Mouse (Mus musculus): ENCODE results near the gene Plp2. TPM values are rescaled to one million over a fixed set of nuclear protein-coding genes. Genes with fewer than 3 reads are reported as not detected.
"Not testable (repeated sequence)": the region's sequence is repeated elsewhere in the genome, so short reads cannot be mapped to it uniquely, and the experiment has no call there.

The Plp2 gene
- polyA plus RNA-seq (2012; rRNA removed), result 72.2 and 74.1 TPM in 2 replicates

DNA sequence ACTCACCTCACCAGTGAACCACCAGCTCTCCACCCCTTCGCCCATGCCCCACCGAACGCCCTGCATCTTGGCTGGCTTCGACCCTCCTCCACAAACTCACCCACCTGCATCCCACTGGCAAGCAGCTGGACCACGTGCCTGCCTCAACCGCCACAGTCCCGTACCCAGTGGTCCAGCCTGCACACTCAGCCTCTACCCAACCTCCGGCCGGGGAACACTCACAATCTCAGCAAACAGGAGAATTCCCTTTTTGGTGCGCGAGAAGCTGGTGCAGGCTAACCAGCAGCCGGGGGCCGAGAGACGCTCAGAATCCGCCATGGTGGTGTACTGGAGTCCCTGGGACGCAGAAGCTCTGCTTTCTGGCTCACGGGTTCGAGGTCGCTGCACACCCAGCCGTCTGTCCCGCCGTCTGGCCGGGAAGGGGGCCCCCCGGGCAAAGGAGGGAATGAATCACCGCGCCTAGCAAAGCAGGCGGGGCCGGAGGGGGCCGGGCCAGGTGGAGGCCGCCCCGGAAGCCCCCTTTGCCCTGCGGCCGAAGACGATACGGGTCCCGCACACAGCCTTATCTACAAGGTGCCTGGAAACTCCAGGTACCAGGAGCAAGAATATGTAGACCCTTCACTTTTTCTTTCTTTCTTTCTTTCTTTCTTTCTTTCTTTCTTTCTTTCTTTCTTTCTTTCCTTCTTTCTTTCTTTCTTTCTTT, at the start of gene Plp2:
Gene Plp2, minus strand, starts transcription at position 470 of the 703 bp plus-strand sequence.
- Histone ChIP-seq H3K27ac (ENCODE audit: insufficient read depth, low read depth, low read length) (peak within 1 kb of the TSS; percentile 72), H3K4me1 (ENCODE audit: control insufficient read depth, insufficient read depth, low read length) (peaks cover 2% of the 10 kb centered on the region; the same call in 1 of the 2 replicates), H3K36me3 (ENCODE audit: control insufficient read depth, insufficient read depth, low read length) (peaks cover 2% of the 10 kb centered on the region; the same call in 1 of the 2 replicates), H3K27me3 (replicated peaks; ENCODE audit: control insufficient read depth, insufficient read depth, low read length) (no peaks in the 10 kb centered on the region), H3K4me3 (ENCODE audit: insufficient read depth, low read depth, low read length) (peak within 1 kb of the TSS; percentile 86)
- no peak for TF ChIP-seq POLR2A (IDR thresholded peaks at IDR 0.05; ENCODE audit: low read depth, low read length)
- TF ChIP-seq CTCF (conservative IDR thresholded peaks at IDR 0.05; ENCODE audit: insufficient read depth, insufficient read length, low read depth, low read length), result no peak
- DNase-seq, result peak; percentile 35
- WGBS, result 3% methylated on average over 34 of the region's 36 CpGs

DNA sequence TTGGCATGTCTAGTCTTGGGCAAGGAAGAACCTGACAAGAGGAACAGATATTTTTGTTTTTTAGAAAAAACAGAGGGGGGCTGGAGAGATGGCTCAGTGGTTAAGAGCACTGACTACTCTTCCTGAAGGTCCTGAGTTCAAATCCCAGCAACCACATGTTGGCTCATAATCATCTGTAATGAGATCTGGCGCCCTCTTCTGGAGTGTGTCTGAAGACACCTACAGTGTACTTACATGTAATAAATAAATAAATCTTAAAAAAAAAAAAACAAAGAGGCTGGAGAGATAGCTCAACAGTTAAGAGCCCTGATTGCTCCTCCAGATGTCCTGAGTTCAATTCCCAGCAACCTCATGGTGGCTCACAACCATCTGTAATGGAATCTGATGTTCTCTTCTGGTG, 44.9 kb upstream of the Plp2 start:
- not testable (repeated sequence) for H3K4me3 ChIP-seq (ENCODE audit: insufficient read depth, low read depth, low read length)

DNA sequence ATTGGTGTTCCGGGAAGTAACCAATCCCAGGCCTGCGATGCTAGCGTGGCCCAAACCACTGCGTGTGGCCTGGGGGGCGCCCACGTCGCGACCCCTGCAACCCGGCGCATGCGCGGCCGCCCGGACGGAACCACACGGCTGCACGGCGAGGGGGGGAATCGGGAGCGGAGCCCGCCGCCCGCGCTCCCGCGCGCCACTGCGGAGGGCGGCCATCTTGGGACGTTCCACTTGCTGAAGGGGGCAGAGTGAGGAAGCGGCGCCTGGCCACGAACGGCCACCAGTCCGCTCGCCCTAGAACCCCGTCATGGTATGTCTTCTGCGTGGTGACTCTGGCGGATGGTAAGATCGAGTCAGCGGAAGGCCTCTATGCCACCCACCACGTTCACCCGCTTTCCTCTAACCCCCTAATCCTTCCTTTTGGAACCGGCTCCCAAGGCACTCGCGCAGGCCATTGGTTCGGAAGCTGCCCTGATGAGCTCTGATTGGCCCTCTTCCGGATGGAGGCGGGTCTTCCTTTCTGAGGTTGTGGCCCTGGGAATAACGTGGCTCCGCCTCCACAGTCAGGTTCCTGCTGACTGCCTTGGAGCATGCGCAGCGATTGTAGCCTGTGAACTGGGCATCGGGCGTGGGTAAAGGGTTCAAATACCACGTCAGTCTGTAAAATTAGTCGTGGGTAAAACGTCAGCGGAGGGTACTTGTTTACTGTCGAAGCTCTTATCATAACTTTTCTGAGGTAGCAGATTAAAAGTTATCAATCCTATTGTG, 43.1 kb upstream of the Plp2 start, which contains the start of gene Wdr45:
Gene Wdr45, plus strand, starts transcription at position 199 of the 765 bp plus-strand sequence.
- peak; percentile 98 for DNase-seq
- WGBS, result 0% methylated on average over 45 of the region's 60 CpGs
- not testable (repeated sequence) for H3K27me3 ChIP-seq (replicated peaks; ENCODE audit: control insufficient read depth, insufficient read depth, low read length); H3K36me3 ChIP-seq (ENCODE audit: control insufficient read depth, insufficient read depth, low read length); H3K4me1 ChIP-seq (ENCODE audit: control insufficient read depth, insufficient read depth, low read length)
- peak within 1 kb of the TSS; percentile 93 for H3K27ac ChIP-seq (ENCODE audit: insufficient read depth, low read depth, low read length)
- H3K4me3 ChIP-seq (ENCODE audit: insufficient read depth, low read depth, low read length), result peak within 1 kb of the TSS; percentile 59

More for the DNA sequence above, 44.9 kb upstream of the Plp2 start:
- H3K36me3 ChIP-seq (ENCODE audit: control insufficient read depth, insufficient read depth, low read length); DNase-seq; H3K27me3 ChIP-seq (replicated peaks; ENCODE audit: control insufficient read depth, insufficient read depth, low read length); H3K27ac ChIP-seq (ENCODE audit: insufficient read depth, low read depth, low read length); H3K4me1 ChIP-seq (ENCODE audit: control insufficient read depth, insufficient read depth, low read length): not testable (repeated sequence)
- WGBS, result 40% methylated on average over 1 of the region's 1 CpGs

DNA sequence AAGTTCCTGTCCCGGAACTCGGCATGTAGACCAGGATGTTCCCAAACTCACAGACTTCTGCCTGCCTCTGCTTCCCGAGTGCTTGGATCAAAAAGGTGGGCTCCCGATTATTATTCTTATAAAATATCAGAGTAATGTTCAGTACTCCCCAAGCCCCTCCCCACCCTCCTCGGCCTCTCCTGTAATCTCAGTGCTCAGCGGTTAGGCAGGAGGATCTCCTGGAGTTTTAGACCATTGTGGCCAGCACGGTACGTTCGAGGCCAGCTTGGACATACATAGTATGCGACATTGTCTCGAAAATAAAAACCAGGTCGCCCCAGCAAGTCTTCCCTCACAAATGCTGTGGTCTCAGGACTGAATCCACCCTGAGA, 42.6 kb upstream of the Plp2 start:
- H3K4me1 ChIP-seq (ENCODE audit: control insufficient read depth, insufficient read depth, low read length); H3K36me3 ChIP-seq (ENCODE audit: control insufficient read depth, insufficient read depth, low read length); DNase-seq; H3K27me3 ChIP-seq (replicated peaks; ENCODE audit: control insufficient read depth, insufficient read depth, low read length); H3K27ac ChIP-seq (ENCODE audit: insufficient read depth, low read depth, low read length): not testable (repeated sequence)
- WGBS, result 2% methylated on average over 6 of the region's 12 CpGs
- peak overlapping the region; percentile 59 for H3K4me3 ChIP-seq (ENCODE audit: insufficient read depth, low read depth, low read length)

DNA sequence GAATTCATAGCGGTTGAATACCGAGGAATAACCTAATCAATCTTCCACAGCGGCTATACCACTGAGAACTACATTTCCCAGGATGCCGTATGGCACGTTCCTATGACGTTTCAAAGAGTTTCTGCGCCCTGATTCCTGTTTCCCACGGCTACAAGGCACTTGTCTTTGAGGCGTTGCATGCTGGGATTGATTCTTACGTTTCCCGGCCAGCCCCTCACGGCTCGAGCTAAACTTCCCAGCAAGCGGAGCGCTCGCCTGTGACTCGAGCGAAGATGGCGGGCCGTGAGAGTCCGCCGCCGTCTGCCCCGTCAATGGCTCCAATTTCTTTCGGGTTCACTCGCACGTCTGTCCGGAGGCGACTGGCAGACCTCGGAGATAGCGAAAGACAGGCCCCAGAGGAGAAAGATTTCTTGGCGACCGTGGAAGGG, 25.8 kb upstream of the Plp2 start, which contains the start of gene Gpkow:
Gene Gpkow, plus strand, starts transcription at position 178 of the 428 bp plus-strand sequence.
- Histone ChIP-seq H3K27ac (ENCODE audit: insufficient read depth, low read depth, low read length) (peak within 1 kb of the TSS; percentile 51), H3K36me3 (ENCODE audit: control insufficient read depth, insufficient read depth, low read length) (no peaks in the 10 kb centered on the region; the same call in 1 of the 2 replicates), H3K4me1 (ENCODE audit: control insufficient read depth, insufficient read depth, low read length) (peaks cover 6% of the 10 kb centered on the region), H3K4me3 (ENCODE audit: insufficient read depth, low read depth, low read length) (peak within 1 kb of the TSS; percentile 85), H3K27me3 (replicated peaks; ENCODE audit: control insufficient read depth, insufficient read depth, low read length) (no peaks in the 10 kb centered on the region)
- 2% methylated on average over 33 of the region's 33 CpGs for WGBS
- DNase-seq, result peak; percentile 94
- TF ChIP-seq POLR2A (IDR thresholded peaks at IDR 0.05; ENCODE audit: low read depth, low read length), result no peak

DNA sequence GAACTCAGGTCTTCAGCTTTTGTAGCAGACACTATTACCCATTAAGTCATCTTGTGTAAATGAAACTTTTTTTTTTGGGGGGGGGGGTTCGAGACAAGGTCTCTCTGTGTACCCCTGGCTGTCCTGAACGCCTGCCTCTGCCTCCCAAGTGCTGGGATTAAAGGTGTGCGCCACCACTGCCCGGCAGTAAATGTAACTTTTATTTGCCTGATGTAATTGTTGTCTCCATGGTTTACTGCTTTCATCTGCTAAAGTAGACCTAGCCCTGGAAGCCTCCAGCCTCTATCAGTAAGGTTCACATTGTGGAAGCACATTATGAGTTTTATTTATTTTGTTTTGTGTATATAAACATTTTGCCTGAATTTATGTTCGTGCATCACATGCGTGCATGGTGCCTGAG, 25.3 kb upstream of the Plp2 start:
- no peak overlapping the region for H3K4me3 ChIP-seq (ENCODE audit: insufficient read depth, low read depth, low read length)

DNA sequence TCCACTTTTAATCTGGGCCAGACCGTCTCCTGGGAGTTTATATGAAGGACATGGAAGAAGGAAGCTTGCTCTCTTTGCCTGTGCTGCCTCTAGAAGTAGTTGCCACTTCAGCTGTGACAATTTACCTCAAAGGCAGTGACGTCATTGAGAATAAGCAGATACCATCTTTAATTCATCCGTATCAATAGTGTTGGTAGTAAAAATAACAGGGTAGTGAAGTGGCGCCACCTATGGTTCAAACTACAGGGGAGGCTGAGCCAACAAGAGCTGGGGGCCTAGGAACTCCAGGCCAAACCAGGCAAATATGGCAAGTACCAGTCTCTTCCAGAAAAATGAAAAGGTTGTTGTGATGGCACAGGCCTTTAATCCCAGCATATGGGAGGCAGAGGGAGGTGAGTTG, 21.7 kb upstream of the Plp2 start:
- no peak for TF ChIP-seq POLR2A (IDR thresholded peaks at IDR 0.05; ENCODE audit: low read depth, low read length)
- TF ChIP-seq CTCF (conservative IDR thresholded peaks at IDR 0.05; ENCODE audit: insufficient read depth, insufficient read length, low read depth, low read length), result peak; percentile 58
- Histone ChIP-seq H3K4me1 (ENCODE audit: control insufficient read depth, insufficient read depth, low read length) (peaks cover 4% of the 10 kb centered on the region; the same call in 1 of the 2 replicates), H3K36me3 (ENCODE audit: control insufficient read depth, insufficient read depth, low read length) (no peaks in the 10 kb centered on the region), H3K27me3 (replicated peaks; ENCODE audit: control insufficient read depth, insufficient read depth, low read length) (no peaks in the 10 kb centered on the region), H3K4me3 (ENCODE audit: insufficient read depth, low read depth, low read length) (no peak overlapping the region), H3K27ac (ENCODE audit: insufficient read depth, low read depth, low read length) (no peak overlapping the region)
- 23% methylated on average over 4 of the region's 4 CpGs for WGBS
- peak; percentile 43 for DNase-seq

More for the DNA sequence above, 25.3 kb upstream of the Plp2 start:
- 28% methylated on average over 6 of the region's 6 CpGs for WGBS
- Histone ChIP-seq H3K4me1 (ENCODE audit: control insufficient read depth, insufficient read depth, low read length) (peaks cover 6% of the 10 kb centered on the region), H3K36me3 (ENCODE audit: control insufficient read depth, insufficient read depth, low read length) (no peaks in the 10 kb centered on the region; the same call in 1 of the 2 replicates), H3K27me3 (replicated peaks; ENCODE audit: control insufficient read depth, insufficient read depth, low read length) (no peaks in the 10 kb centered on the region), H3K27ac (ENCODE audit: insufficient read depth, low read depth, low read length) (no peak overlapping the region)
- no peak for TF ChIP-seq POLR2A (IDR thresholded peaks at IDR 0.05; ENCODE audit: low read depth, low read length)
- no peak for DNase-seq

All from kidney, adult 2 months (tissue).